Mouse (Mus musculus) cerebellum, adult 18-20 months (tissue): Measurements from ENCODE around the gene Sim1.

ENCODE experiments used
- DNase-seq, 2 experiments: peaks; one replicate each; pipeline ENCODE4 v3.0.0; 2021

Sim1 gene

GRCm38 (mm10) chr10:50894170-50894991 is at the start of gene Sim1:
Sim1 (plus strand) TSS chr10:50894754.
- DNase-seq: peak; percentile 27 to 36

DNA sequence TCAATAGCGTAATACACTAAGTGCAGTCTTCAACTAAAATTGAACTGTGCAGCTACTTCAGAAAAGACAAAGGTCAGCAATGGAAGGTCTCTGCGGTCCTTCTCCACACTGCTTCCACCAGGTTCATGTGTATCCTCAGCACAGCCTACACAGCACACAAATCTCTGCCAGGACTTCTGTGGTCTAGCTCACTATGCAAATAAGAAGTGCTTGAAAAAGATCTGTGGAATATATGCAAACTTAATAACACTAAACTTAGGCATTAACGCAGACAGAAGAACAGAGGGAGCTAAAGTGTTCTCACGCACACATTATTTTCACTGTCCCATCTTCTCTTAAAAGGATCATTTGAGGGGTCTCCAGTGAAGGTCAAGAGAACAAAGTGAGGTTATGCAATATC is 26.4 kb upstream of the Sim1 start:
- DNase-seq: no peak

DNA sequence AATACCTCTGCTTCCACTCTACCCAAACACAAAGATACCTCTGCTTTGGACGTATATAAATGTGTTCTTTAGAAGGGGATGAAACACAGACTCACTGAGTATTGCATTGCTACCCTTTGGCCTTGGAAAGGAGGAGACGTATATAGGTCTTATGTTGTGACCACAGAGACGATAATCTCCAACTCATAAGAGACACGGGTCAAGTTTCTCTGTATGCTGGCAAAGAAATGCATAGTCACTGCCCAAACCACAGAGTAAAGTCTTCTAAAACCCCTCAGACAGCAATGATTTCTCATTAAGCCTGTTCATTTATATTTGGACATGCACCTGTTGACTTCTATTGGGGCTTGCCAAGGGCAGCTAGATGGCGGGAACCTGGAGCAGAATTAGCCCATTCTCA is 17.6 kb upstream of the Sim1 start:
- DNase-seq: no peak

GRCm38 (mm10) chr10:50881476-50882069 is 13.0 kb upstream of the Sim1 start:
- no peak for DNase-seq

GRCm38 (mm10) chr10:50882366-50882765 is 12.2 kb upstream of the Sim1 start:
- no peak for DNase-seq

- DNase-seq: no peak
Measured at GRCm38 (mm10) chr10:50886305-50886704, 8.2 kb upstream of the Sim1 start.

DNA sequence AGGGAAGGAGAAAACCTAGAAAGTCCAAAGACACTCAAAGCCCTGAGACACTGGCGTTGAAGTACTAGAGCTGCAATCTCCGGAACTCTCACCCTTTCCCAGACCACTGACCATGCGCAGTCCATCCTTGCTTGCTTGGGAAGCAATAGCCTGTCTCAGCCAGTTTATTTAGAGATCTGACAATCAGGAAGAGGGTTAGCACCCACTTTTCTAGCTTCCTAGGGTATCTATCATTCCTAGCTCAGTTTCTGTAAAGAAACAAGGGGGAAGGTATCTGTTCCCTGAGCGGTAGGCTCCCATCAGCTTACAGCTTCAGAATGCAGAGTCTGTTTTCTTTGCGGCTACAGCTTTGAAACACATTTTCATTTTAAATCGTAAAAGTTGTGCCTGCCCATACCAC is 3.9 kb upstream of the Sim1 start:
- DNase-seq: no peak

DNA sequence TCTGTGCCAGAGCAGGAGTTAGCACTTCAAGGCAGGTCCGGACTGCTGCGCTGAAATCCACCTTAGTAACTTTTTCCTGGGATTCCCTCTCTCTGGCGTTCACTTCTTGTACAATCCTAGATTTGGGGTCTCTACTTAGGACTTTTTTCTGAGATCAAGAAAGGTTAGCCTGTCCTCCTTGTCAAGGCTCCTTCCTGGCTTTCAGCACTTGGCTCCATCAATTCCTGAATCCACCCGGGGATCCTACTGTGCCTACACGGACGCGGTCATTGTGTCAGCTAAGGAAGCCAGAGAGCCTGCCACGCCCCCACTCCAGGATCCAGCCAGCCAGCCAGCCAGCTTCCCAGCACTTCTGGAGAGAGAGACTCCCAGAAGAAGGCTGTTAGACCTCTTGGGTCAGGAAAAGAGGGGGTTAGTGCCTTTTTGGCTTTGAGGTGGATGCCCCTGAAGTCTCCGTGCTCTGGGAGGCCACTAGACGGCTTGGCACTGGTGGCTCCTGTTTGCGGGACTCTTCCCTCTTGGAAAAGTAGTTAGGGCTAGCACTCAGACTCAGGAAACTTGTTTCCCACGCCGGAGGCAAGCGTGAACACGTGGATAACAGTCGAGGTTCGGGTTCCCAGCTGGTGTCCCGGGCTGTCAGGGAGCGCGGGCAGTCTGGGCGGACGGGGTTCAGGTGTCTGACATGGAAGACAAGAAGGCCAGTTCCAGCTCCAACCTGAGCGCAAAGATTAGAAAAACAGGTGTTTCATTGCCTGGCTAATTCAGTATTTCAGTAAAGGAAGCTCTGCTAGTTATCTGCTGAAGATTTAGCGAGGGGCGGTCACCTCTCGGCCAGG is 2.5 kb upstream of the Sim1 start:
- DNase-seq: no peak

DNA sequence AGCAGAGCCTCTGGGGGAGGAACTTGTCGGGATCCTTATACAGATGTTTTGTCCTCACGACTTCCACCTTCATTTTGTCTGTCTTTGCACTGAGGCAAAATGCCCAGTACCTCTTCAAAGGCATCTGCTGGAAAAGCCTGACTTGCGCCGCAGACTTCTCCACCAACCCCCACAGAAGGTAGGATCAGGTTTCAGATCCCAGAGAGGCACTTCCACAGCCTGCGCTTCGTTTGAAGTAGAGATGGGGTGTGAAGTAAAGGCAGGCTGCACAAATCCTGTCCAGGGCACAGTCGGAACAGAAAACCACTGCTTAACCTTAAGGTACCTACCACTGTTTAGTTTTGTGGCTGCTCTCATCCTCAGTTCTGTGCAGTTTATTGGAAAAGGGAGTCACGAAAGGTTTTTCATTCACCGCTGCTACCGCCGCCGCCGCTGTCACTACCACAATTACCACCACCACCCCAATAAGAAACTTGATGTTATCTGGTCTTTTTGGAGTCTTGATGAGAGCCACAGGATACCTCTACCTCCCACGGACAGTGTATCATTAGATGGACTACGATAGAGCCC is 1.7 kb upstream of the Sim1 start:
- DNase-seq: no peak

GRCm38 (mm10) chr10:50893546-50893945 is 1.0 kb upstream of the Sim1 start:
- DNase-seq: no peak

DNA sequence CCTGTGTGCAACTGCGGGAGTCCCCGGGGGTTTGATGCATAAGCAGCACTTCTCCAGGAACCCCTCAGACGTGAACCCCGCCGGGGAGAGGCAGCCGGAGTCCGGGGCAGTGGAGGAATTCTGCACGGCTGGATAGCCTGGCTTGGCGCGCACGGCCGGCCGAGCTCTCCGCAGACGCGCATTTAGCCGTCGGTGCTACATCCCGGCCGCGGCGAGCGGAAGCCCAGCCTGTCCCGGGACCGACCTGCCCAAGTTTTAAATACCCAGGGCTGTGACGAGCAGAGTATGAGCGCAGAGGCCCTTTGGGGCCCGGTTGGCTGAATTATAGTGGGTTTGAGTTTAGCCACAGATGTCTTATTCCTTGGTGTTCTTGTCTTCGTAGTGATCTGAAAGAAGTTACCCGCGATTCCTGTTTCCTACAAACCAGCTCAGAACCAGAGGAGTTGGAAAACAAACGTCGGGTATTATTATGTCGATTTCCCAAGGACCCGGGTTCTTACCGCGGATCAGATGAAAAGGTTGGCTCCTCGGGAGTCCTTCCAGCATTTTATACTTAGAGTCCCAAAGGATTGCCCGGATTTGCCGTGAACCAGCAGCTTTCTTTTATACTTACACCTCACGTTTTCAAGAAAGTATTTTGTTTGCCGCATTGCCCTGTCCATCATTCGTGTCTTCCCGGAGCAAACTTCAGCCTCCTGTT is 687 bp downstream of the Sim1 start:
- no peak for DNase-seq

DNA sequence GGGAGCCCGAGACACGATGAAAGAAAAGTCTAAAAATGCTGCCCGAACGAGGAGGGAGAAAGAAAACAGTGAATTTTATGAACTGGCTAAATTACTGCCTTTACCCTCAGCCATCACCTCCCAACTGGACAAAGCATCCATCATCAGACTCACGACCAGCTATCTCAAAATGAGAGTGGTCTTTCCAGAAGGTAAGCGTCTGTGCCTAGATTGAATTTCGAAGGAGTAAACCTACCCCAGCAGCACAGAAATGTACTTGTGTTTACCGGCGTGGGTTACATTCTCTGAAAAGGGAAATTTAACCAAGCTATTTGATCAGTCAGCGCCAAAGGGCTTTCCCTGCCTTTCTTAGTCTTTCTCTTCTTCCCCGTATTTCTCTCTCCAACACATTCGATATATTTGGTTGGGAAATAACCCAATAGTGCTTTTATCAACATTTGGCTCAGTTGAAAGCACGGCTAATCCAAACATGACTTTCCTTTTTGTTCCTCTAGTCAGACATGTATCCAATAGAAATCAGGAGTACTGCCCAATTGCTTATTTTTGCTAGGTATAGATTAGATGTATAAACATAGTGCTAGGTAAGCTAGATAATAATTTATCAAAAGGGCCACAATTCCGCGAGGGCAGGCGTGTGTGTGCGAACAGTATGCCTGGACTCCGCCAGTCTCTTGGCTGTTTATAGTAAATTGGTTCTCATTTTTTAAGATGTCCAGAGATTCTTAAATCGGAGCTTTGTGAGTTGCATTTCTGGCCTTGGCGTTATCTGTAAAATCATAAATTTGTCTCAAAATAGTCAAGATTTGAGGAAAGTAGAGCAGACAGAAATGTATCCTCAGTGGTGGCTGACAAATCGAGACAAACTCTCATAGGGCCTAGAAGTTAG is 1.6 kb downstream of the Sim1 start:
- no peak for DNase-seq

DNA sequence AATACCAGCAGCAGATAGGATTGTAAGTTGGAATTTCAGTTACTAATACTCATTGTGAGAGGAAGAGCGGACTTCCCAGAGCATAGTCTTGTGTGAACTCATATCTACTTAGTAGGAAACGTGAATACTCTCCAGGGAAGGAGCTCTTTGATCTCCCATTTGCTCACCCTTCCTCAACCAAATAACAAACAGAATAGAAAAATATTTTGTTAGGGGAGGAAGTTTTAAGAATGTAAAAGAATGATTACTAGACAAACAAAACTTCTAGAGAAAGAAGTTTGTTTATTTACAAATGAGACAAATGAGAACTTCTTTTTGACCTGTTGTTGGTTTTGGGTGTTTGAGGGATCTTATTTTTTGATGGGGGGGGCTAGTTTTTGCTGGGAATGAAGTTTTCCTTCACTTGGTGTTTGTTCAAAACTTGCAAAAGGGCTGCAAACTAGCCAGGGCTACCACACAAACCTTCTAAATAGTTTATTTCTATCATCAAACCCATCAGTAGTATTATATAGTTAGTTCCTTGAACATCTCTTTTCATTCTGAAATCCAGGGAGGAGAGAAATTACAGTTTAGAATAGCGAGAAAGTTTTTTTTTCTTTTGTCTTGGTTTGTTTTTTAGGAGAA is 2.3 kb downstream of the Sim1 start:
- no peak for DNase-seq

- no peak for DNase-seq
Measured at GRCm38 (mm10) chr10:50897530-50898471, 3.2 kb downstream of the Sim1 start.

- no peak for DNase-seq
Measured at GRCm38 (mm10) chr10:50898621-50899020, 4.1 kb downstream of the Sim1 start.

DNA sequence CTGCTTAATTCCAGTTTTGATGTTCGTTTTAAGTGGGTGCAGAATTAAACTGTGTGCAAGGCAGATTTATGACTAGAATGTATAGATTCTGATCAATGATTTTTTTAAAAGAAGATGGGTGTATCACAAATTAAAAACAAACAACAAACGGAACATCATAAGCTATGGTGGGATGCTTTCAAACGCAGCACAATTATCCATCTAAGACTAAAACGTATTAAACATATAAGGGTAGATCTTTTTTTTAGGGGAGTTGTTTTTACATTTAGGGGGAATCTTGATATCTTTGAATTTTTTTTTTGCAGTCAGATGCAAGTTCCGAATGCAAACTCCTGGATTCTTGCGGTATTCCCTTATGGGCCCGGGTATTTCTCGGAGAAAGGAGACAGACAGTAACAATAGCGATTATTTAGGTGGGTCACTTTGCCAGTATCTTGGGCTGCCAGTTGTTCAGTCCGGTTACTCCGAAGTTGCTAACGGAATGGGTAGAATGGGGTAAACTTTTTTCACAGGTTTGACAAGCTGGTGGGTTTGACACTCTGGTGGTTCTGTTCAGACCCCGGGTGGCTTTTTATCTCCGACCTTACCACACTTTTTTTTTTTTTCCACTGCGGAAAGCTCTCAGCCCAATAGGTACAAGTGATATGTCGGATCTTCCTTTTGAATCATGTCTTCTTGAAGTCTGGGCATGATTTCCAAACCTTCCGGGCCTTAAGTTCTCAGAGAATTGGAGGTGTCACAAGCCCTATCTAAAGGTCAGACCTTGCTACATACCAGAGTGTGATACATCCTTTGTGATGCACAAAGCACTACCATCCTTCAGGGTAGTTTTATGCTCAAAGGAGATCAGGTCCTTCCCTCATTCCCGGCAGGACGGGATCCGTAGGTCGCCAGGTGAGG is 5.5 kb downstream of the Sim1 start:
- no peak for DNase-seq

- no peak for DNase-seq
Measured at GRCm38 (mm10) chr10:50900746-50901600, 6.4 kb downstream of the Sim1 start.
